Mouse (Mus musculus) thymus, adult 2 months (tissue): ENCODE data around the gene Anks1.

Experiments
- CTCF ChIP-seq: fragments of 200-500 bp; IDR thresholded peaks from 2 replicates; pipeline ENCODE4 v1.5.1; 2012; ENCODE audit warnings: mild to moderate bottlenecking, control low read depth, low read length, moderate library complexity, borderline replicate concordance; ENCODE audit not compliant: control insufficient read depth, poor library complexity, insufficient read depth; ENCODE audit errors: extremely low read depth
- POLR2A ChIP-seq: fragments of 200-500 bp; IDR thresholded peaks from 2 replicates; pipeline ENCODE4 v1.6.1; 2012; ENCODE audit warnings: mild to moderate bottlenecking, low read length, control low read depth, moderate library complexity; ENCODE audit not compliant: control insufficient read depth, poor library complexity, insufficient read depth; ENCODE audit errors: extremely low read depth

DNA sequence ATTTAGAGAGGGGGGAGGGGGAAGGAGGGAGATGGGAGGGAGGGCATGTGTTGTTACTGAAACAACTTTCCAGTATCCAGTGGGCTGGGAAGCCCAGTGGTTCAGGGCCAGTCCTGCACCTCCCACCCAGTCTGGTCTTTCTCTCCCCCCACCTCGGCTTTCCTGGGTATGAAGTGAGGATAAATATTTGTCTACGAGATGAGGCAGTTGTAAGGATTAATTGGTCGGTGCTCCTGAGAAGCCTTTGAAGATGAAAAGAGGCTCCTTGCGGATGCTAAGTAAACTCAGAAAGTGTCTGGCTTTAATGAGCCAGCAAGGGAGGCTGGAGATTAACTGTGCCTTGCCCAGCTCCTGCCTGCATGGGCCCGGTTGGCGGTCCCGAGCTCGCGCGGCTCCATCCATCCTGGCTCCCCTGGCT, 192.8 kb downstream of the Anks1 start:
- TF ChIP-seq POLR2A: no peak
- TF ChIP-seq CTCF: no peak
